Mouse (Mus musculus): ENCODE results near the gene Txnip.

Txnip gene

GRCm38 (mm10) chr3:96551890-96552289 is 5.9 kb upstream of the Txnip start:
- no peak for DNase-seq (ENCODE audit: low read depth, low spot score)

DNA sequence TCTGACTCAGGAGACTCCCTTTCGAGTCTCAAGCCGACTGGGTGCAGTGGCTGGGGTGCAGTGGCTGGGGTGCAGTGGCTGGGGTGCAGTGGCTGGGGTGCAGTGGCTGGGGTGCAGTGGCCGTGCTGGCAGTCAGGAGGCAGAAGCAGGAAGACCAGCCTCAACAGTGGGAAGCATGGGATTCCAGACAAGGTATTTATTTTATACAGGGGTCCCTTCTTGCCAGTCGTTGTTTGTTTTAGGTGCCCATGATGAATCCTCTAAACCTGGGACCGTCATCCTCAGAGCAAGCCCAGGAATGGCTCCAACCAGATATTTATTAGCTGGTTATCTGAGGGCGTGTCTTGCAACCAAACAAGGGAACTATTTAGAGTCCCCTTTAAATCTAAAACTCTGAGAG is 4.2 kb upstream of the Txnip start:
- no peak for DNase-seq (ENCODE audit: low read depth, low spot score)

- no peak for DNase-seq (ENCODE audit: low read depth, low spot score)
Measured at GRCm38 (mm10) chr3:96554251-96554650, 3.5 kb upstream of the Txnip start.

- DNase-seq (ENCODE audit: low read depth, low spot score): peak; percentile 48
Measured at GRCm38 (mm10) chr3:96555041-96555596, 2.6 kb upstream of the Txnip start.

GRCm38 (mm10) chr3:96555999-96556614 is 1.6 kb upstream of the Txnip start:
- peak; percentile 42 for DNase-seq (ENCODE audit: low read depth, low spot score)

GRCm38 (mm10) chr3:96556651-96557635 is 814 bp upstream of the Txnip start:
- peak; percentile 80 for DNase-seq (ENCODE audit: low read depth, low spot score)

DNA sequence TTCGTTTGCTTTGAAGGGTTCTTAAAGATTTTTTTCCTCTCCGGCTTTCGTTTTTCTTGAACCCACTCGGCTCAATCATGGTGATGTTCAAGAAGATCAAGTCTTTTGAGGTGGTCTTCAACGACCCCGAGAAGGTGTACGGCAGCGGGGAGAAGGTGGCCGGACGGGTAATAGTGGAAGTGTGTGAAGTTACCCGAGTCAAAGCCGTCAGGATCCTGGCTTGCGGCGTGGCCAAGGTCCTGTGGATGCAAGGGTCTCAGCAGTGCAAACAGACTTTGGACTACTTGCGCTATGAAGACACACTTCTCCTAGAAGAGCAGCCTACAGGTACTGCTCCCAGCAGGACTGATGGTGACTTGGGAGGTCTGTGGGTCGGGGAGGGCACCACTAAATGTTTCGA is 402 bp downstream of the Txnip start:
- DNase-seq (ENCODE audit: low read depth, low spot score): no peak

DNA sequence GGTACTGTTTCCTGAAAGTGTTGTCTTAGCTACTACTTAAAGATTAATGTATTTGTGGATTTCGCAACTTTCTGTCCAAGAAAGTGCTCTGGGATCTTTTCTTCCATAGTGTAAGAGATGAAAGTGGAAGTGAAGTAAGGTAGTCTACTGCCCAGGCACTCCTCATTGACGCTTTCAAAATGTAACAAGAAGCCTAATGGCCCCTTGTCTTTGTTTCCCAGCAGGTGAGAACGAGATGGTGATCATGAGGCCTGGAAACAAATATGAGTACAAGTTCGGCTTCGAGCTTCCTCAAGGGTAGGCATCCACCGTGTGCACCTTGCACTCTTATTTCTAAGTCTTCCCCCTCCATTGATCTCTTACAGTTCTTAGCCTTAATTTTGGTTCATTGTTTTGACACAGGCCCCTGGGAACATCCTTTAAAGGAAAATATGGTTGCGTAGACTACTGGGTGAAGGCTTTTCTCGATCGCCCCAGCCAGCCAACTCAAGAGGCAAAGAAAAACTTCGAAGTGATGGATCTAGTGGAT is 975 bp downstream of the Txnip start:
- peak; percentile 42 for DNase-seq (ENCODE audit: low read depth, low spot score)

- DNase-seq (ENCODE audit: low read depth, low spot score): peak; percentile 25
Measured at GRCm38 (mm10) chr3:96559398-96559910, 1.7 kb downstream of the Txnip start.

- DNase-seq (ENCODE audit: low read depth, low spot score): no peak
Measured at GRCm38 (mm10) chr3:96559911-96560850, 2.4 kb downstream of the Txnip start.

GRCm38 (mm10) chr3:96560881-96561668 is 3.3 kb downstream of the Txnip start:
- no peak for DNase-seq (ENCODE audit: low read depth, low spot score)

DNA sequence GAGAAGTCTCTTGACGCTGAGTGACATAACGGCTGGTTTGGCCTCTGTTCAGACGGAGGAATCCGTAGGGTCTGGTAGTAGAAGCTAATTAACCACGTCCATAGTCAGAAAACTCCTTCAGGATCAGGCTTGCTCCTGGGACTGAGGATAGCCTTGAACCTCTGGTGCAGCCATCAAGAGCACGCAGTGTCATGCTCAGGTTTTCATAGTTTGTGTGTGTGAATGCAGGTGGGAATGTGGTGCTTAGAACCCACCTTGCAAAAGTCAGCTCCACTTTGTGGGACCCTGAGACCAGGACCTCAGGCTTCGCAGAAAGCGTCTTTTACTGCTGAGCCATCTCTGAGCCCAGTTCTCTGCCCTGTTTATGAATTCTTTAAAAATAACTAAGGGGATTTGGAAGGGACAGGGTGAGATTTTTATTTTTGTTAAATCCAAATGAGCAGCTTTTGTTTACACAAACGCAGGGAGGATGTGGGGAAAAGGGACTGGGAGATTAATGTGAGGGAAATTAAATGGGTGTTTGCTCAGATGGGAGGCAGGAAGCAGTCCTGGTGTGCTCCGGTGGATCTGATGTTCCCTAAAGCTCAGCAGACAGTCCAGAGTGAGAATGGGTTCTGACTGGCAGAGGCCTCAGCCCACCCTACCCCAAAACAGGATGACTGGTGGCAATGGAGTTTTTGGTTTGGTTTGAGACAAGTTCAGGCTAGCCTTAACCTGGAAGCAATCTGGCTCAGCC is 4.4 kb downstream of the Txnip start:
- peak; percentile 24 for DNase-seq (ENCODE audit: low read depth, low spot score)

DNA sequence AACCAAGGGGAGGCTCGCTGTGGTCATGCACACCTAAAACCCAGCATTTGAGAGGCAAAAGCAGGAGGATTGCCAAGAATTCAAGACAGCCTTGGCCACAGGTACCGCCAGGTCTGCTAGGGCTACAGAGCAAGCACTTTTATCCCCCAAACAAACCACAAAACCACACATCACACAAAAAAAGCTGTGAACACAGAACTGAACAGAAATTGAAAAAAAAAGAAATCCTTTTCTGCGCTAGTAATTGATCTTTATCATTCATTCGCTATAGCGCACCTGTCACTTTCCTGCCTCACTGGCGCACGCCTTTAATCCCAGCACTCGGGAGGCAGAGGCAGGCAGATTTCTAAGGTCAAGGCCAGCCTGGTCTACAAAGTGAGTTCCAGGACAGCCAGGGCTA is 5.5 kb downstream of the Txnip start:
- DNase-seq (ENCODE audit: low read depth, low spot score): peak; percentile 82

DNA sequence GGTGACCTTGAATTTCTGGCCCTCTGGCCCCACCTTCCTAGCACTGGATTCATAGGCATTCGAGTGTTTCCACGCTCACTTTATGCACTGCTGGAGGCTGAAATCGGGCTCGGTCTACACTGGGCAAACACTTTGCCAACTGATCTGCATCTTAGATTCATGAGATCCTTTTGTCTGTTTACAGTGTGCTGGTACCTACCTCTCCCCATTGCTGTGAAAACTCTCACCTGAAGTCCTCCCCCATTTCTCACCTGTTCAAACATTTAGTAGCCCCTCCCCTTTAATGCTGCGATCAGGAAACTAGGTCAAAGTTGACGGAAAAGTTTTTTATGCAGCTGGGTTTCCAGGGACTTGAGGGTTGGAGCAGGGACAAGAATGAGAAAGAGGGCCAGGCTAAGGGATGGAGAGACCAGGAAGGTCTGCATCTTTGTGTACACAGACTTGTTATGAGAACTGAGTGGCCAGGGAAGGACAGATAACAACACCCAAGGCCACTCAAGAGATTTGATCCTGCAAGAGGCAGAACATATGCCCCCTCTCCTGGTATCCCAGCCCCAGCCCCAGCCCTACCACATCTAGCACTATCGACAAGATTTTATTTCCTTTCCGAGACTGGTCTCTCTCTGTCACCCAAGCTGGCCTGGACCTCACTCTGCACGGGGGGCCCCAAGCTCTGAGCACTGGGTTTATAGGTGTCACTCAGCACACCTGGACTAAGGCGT is 6.3 kb downstream of the Txnip start:
- DNase-seq (ENCODE audit: low read depth, low spot score): no peak

GRCm38 (mm10) chr3:96564633-96565032 is 6.9 kb downstream of the Txnip start:
- peak; percentile 72 for DNase-seq (ENCODE audit: low read depth, low spot score)

DNA sequence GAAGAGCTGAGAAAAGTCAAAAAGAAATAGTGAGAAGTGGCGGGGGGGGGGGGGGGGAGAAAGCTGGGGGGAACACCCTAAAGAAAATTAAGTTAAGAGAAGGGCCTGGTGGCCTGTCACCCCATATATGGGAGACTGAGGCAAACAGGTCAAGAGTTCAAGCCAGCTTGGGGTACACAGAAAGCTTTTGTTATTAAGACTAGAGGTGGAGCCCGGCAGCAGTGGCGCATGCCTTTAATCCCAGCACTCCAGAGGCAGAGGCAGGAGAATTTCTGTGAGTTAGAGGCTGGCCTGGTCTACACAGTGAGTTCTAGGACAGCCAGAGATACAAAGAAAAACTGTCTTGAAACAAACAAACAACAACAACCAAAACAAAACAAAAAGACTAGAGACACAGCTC is 7.3 kb downstream of the Txnip start:
- no peak for DNase-seq (ENCODE audit: low read depth, low spot score)

DNA sequence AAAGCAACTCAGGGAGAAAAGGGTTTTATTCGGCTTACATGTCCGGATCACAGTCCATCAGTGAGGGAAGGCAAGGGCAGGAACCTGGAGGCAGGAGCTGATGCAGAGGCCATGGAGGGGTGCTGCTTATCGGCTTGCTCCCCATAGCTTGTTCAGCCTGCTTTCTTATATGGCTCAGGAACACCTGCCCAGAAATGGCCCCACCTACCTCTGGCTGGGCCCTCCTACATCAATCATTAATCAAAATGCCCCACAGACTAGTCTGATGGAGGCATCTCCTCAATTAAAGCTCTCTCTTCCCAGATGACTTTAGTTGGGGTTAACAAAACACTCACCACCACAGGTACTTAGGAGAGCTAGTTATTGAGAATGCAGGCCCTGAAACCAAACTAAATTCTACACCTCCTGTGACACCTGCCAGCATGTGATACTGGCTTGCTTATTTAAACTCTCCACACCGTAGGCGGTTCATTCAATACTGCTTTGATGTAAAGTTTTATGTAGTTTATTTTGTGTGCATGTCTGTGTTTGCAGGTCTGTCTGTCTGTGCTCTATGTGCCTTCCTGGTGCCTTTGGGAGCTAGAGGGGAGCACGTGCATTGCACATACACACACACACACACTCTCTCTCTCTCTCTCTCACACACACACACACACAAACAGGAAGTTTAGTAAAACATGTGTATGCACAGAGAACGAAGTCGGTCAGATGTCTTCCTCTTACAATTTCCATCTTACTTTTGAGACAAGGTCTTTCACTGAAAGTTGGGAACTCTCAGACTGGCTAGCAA is 9.1 kb downstream of the Txnip start:
- DNase-seq (ENCODE audit: low read depth, low spot score): peak; percentile 56

DNA sequence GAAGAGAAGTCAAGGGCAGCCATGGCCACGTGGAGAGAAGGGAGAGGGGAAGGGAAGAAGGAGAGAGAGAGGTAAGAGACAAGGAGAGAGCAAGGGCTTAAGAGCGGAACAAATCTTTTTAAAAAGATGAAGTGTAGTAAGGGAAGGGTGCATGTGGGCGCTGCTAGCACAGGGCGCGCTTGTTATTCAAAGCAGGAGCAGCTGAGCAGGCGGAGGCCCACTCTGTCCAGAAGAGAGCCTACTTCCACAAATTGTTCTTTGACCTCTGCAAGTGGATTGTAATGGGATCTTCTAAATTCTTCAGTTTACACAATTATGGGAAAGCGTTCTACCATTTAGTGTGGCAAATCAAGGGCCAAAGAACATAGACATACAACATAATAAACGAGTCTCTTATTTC is 10.8 kb downstream of the Txnip start:
- no peak for DNase-seq (ENCODE audit: low read depth, low spot score)
